Comparison of ENCODE assay signal across 8 mouse cellular contexts in genomic region chr1:167802510-167803271, GRCm38 (mm10).
DNase-seq lines count a peak whose midpoint lies in the region; ATAC-seq lines count a peak whose summit lies in the region.
"Had no signal": no experiment of that assay in that cellular context is flagged by ENCODE, and none has a peak within 500 bp of the region (broad histone marks: within the 10 kb centered on the region; RNA-seq: fewer than 3 reads in every experiment).

No protein-coding gene starts in this region.

- H3K4me1 ChIP-seq in embryonic facial prominence, embryonic 12.5 days = peaks cover 15% of the 10 kb centered on the region; the same call in 1 of the 2 replicates
- peaks cover 43% of the 10 kb centered on the region for H3K4me1 ChIP-seq in neural tube, embryonic 13.5 days (replicated peaks)

- peak; percentile 24 for DNase-seq in right cerebral cortex, adult 18-20 months
- DNase-seq in right cerebral cortex, postnatal 36 days (ENCODE audit: low spot score in 2 of 2) = no peak
- DNase-seq in left cerebral cortex, postnatal 4 days = peak; percentile 60
- no peak for DNase-seq in thymus, postnatal 14 days

- H3K4me2 ChIP-seq in embryonic facial prominence, embryonic 12.5 days (replicated peaks) = peak overlapping the region; percentile 88
- H3K4me2 ChIP-seq in neural tube, embryonic 13.5 days = peak overlapping the region; percentile 80

- intact Hi-C loops in left cerebral cortex, postnatal 4 days (cut with DNase I) = no loop called here

- peak; percentile 68; the same call in 1 of the 2 replicates for ATAC-seq in embryonic facial prominence, embryonic 12.5 days (ENCODE audit: insufficient number of reproducible peaks, insufficient read depth, low FRiP score, low TSS enrichment)
- peak; percentile 28 to 44; a peak in 2 of 4 replicates for ATAC-seq in hematopoietic stem cell, adult 5-6 weeks (replicated peaks in 1 of 2; ENCODE audit: insufficient read depth in 1 of 2, low FRiP score in 2 of 2, low TSS enrichment in 1 of 2, low read depth in 1 of 2, poor library complexity in 2 of 2, severe bottlenecking in 2 of 2)
- peak; percentile 88 for ATAC-seq in neural tube, embryonic 13.5 days (ENCODE audit: low read depth)

- WGBS in embryonic facial prominence, embryonic 12.5 days = 1% methylated on average over 58 of the region's 59 CpGs
- under 1% methylated on average over 59 of the region's 59 CpGs for WGBS in neural tube, embryonic 13.5 days

- H3K36me3 ChIP-seq in embryonic facial prominence, embryonic 12.5 days = no peaks in the 10 kb centered on the region
- no peaks in the 10 kb centered on the region for H3K36me3 ChIP-seq in neural tube, embryonic 13.5 days

- peak overlapping the region; percentile 19; the same call in 1 of the 2 replicates for H3K27ac ChIP-seq in embryonic facial prominence, embryonic 12.5 days
- peak overlapping the region; percentile 90 for H3K27ac ChIP-seq in neural tube, embryonic 13.5 days (replicated peaks)

- H3K4me3 ChIP-seq in embryonic facial prominence, embryonic 12.5 days = peak overlapping the region; percentile 48
- H3K4me3 ChIP-seq in neural tube, embryonic 13.5 days = peak overlapping the region; percentile 48
- H3K4me3 ChIP-seq: erythroblast, embryonic 14.5 days had no signal

- peak overlapping the region; percentile 45 for H3K9ac ChIP-seq in embryonic facial prominence, embryonic 12.5 days
- peak overlapping the region; percentile 69 for H3K9ac ChIP-seq in neural tube, embryonic 13.5 days

- peaks cover 53% of the 10 kb centered on the region for H3K27me3 ChIP-seq in embryonic facial prominence, embryonic 12.5 days
- peaks cover 43% of the 10 kb centered on the region for H3K27me3 ChIP-seq in neural tube, embryonic 13.5 days

- H3K9me3 ChIP-seq in embryonic facial prominence, embryonic 12.5 days = no peaks in the 10 kb centered on the region
- H3K9me3 ChIP-seq in neural tube, embryonic 13.5 days = no peaks in the 10 kb centered on the region

Comparison
In these comparisons a context has a peak if more than half of its experiments do, and no peak if none do; other contexts are left out.
1. DNase-seq: peak in right cerebral cortex, adult 18-20 months (single experiment) and left cerebral cortex, postnatal 4 days (single experiment); none in right cerebral cortex, postnatal 36 days (0 of 2) and thymus, postnatal 14 days (single experiment).
2. ATAC-seq: peak in every context shown above with its lines; median percentile 88 in neural tube, embryonic 13.5 days; 68 in embryonic facial prominence, embryonic 12.5 days; 36 in hematopoietic stem cell, adult 5-6 weeks.